Mouse (Mus musculus): Measurements from ENCODE around the gene Stk38. TPM values are rescaled to one million over a fixed set of nuclear protein-coding genes. Genes with fewer than 3 reads are reported as not detected.
"Not testable (repeated sequence)": the region's sequence is repeated elsewhere in the genome, so short reads cannot be mapped to it uniquely, and the experiment has no call there.

The Stk38 gene
- total RNA-seq, 1 experiment, result 78.0 TPM

DNA sequence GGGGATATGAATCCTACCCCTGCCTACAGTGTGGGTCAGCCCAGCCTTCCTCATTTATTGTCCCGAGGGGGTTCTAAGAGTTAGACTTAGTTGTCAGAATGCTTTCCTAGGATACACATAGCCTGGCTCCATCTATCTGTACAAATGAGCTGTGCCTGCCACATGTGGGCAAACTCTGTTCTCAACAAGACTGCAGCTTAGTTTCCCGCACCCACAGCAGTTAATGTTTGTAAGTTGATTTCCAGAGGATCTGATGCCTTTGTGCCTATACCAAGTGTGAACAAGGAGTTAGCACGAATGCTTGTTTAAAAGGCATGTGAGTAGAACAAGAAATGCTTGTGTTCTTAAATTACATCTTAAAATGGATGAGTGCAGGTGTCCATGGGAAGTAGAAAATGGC, 35.8 kb upstream of the Stk38 start:
- Histone ChIP-seq H3K27ac (ENCODE audit: insufficient read depth, low read depth, low read length, poor library complexity, severe bottlenecking) (no peak overlapping the region), H3K36me3 (ENCODE audit: control insufficient read depth, insufficient read depth, low read length, poor library complexity, severe bottlenecking) (peaks cover 45% of the 10 kb centered on the region)
- in situ Hi-C loops (cut with MboI; ENCODE audit: low sequenced_read_pairs in 2 of 2, unreplicated experiment in 2 of 2), result loop anchor here (10.0 kb wide), 2 partner anchors 51 to 201 kb away; partner anchors contain the start of gene Cdkn1a (in 1 of the 2)

DNA sequence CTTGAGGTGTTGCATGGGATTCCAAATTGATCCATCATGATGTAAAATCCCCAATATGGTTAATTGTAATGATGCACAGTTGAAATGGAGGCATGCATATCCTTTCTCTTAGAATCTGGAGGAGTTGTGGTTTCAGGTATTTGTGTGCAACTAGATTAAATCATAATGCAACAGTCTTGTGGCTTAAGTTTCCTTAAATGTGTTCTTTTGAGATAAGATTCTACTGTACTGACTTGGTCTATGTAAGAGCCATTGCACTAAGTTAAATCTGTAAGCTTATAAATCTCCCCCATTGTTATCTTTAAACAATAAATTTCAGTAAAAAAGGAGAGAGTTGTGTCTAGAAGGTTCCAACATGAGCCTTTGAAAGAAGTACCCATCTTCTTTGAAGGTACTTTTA, 34.8 kb upstream of the Stk38 start:
- H3K9me3 ChIP-seq (ENCODE audit: control insufficient read depth, insufficient read depth, low read depth, low read length), result no peaks in the 10 kb centered on the region
- TF ChIP-seq CHD2 (IDR thresholded peaks at IDR 0.05; ENCODE audit: low read depth, low read length) (no peak), ZC3H11A (IDR thresholded peaks at IDR 0.05; ENCODE audit: borderline replicate concordance, low read depth, low read length) (no peak), MAFK (IDR thresholded peaks at IDR 0.05; ENCODE audit: insufficient read depth, low read depth, low read length) (no peak), HCFC1 (IDR thresholded peaks at IDR 0.05; ENCODE audit: borderline replicate concordance, insufficient read depth, low read length) (no peak)
- H3K4me1 ChIP-seq (ENCODE audit: control insufficient read depth in 2 of 2, insufficient read depth in 2 of 2, low read length in 2 of 2, poor library complexity in 1 of 2), result 0 out of 4 replicates have a peak, but pooled peaks cover 0 to 2% of the 10 kb centered on the region in 2 experiments
- peaks cover 53% of the 10 kb centered on the region for H3K36me3 ChIP-seq (ENCODE audit: control insufficient read depth, insufficient read depth, low read length, poor library complexity, severe bottlenecking)
- in situ Hi-C loops (cut with MboI; ENCODE audit: low sequenced_read_pairs in 2 of 2, unreplicated experiment in 2 of 2), result loop anchor here (10.0 kb wide), 2 partner anchors 52 to 202 kb away; partner anchors contain the start of gene Cdkn1a (in 1 of the 2)
- no peak overlapping the region for H3K27ac ChIP-seq (ENCODE audit: insufficient read depth, low read depth, low read length, poor library complexity, severe bottlenecking)
- no peak for DNase-seq (ENCODE audit: low read depth, low spot score)
- no peak overlapping the region for H3K9ac ChIP-seq (ENCODE audit: insufficient read depth, low read depth, low read length, poor library complexity, severe bottlenecking)
- H3K4me3 ChIP-seq (ENCODE audit: insufficient read depth in 1 of 2, low read depth in 1 of 2, low read length in 2 of 2, poor library complexity in 1 of 2, severe bottlenecking in 1 of 2), result no peak overlapping the region

More for the DNA sequence above, 35.8 kb upstream of the Stk38 start:
- TF ChIP-seq MAFK (IDR thresholded peaks at IDR 0.05; ENCODE audit: insufficient read depth, low read depth, low read length), result no peak
- no peak for TF ChIP-seq HCFC1 (IDR thresholded peaks at IDR 0.05; ENCODE audit: borderline replicate concordance, insufficient read depth, low read length)
- no peak for TF ChIP-seq ZC3H11A (IDR thresholded peaks at IDR 0.05; ENCODE audit: borderline replicate concordance, low read depth, low read length)
- no peak for TF ChIP-seq ZNF384 (IDR thresholded peaks at IDR 0.05; ENCODE audit: low read depth, low read length)
- no peak for TF ChIP-seq CHD2 (IDR thresholded peaks at IDR 0.05; ENCODE audit: low read depth, low read length)
- Histone ChIP-seq H3K4me3 (ENCODE audit: insufficient read depth in 1 of 2, low read depth in 1 of 2, low read length in 2 of 2, poor library complexity in 1 of 2, severe bottlenecking in 1 of 2) (no peak overlapping the region), H3K9ac (ENCODE audit: insufficient read depth, low read depth, low read length, poor library complexity, severe bottlenecking) (no peak overlapping the region), H3K4me1 (ENCODE audit: control insufficient read depth in 2 of 2, insufficient read depth in 2 of 2, low read length in 2 of 2, poor library complexity in 1 of 2) (0 out of 4 replicates have a peak, but pooled peaks cover 0 to 2% of the 10 kb centered on the region in 2 experiments), H3K9me3 (ENCODE audit: control insufficient read depth, insufficient read depth, low read depth, low read length) (no peaks in the 10 kb centered on the region)
- no peak for DNase-seq (ENCODE audit: low read depth, low spot score)

DNA sequence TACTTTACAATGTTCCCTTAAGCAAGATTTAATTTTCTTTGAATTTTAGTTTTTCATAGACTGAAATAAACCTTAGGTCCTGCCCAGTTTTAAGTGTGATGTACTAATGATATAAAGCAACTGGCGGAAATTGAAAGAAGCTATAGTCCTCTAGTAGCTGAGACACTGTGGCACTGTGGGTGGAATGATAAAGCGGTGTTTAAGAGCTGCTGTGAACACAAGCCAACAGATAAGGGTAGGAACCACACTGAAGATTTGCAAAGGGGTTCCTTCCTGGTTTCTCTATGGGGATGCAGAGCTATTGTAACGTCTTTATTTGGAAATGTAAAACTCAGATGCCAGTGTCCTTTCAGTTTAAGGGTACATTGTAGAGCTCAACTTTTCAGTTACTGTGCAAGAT, 33.8 kb upstream of the Stk38 start:
- in situ Hi-C loops (cut with MboI; ENCODE audit: low sequenced_read_pairs in 2 of 2, unreplicated experiment in 2 of 2), result loop anchor here (10.0 kb wide), 2 partner anchors 53 to 203 kb away; partner anchors contain the start of gene Cdkn1a (in 1 of the 2)
- not testable (repeated sequence) for H3K9ac ChIP-seq (ENCODE audit: insufficient read depth, low read depth, low read length, poor library complexity, severe bottlenecking); H3K9me3 ChIP-seq (ENCODE audit: control insufficient read depth, insufficient read depth, low read depth, low read length); H3K27ac ChIP-seq (ENCODE audit: insufficient read depth, low read depth, low read length, poor library complexity, severe bottlenecking); H3K4me3 ChIP-seq (ENCODE audit: insufficient read depth in 1 of 2, low read depth in 1 of 2, low read length in 2 of 2, poor library complexity in 1 of 2, severe bottlenecking in 1 of 2); H3K4me1 ChIP-seq (ENCODE audit: control insufficient read depth in 2 of 2, insufficient read depth in 2 of 2, low read length in 2 of 2, poor library complexity in 1 of 2); DNase-seq (ENCODE audit: low read depth, low spot score)
- peaks cover 62% of the 10 kb centered on the region for H3K36me3 ChIP-seq (ENCODE audit: control insufficient read depth, insufficient read depth, low read length, poor library complexity, severe bottlenecking)

DNA sequence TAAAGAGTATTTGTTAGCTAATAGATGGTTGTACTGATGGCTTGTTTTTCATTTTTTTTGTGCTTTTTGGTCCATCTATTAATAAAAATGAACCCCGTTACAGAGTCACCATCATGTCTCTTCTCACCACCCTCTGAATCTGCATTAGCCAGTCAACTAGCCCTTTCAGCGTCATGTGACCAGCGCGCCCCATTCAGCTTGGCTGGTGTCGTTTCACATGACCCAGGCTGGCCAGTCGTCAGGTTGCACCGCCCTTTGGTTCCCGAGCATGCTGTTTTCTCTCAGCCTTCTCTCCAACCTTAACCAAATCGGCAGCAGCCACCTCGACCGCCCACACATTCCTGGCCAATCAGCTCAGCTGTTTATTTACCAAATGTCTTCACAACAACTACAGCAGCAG, 31.6 kb upstream of the Stk38 start:
- in situ Hi-C loops (cut with MboI; ENCODE audit: low sequenced_read_pairs in 2 of 2, unreplicated experiment in 2 of 2), result no loop called here
- Histone ChIP-seq H3K4me3 (ENCODE audit: insufficient read depth in 1 of 2, low read depth in 1 of 2, low read length in 2 of 2, poor library complexity in 1 of 2, severe bottlenecking in 1 of 2) (peak overlapping the region; percentile 22 to 45), H3K36me3 (ENCODE audit: control insufficient read depth, insufficient read depth, low read length, poor library complexity, severe bottlenecking) (peaks cover 55% of the 10 kb centered on the region)

DNA sequence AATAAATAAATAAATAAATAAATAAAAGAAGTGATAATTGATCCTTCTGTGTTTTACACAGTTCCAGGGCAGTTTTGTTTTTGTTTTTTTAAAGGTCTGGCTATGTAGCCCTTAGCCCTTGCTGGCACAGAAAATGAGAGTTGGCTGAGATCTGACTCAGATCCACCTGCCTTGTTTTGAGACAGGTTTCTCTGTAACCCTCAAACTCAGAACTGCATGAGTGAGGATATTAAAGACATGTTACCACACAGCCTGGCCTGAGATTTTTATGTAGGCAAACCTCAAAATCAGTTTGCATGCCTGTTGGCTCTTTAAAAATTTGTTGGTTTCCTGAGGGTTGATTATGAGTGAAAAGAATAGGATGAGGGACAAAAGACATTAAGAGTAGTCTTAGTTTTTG, 27.7 kb upstream of the Stk38 start:
- no peak for DNase-seq (ENCODE audit: low read depth, low spot score)
- Histone ChIP-seq H3K9me3 (ENCODE audit: control insufficient read depth, insufficient read depth, low read depth, low read length) (no peaks in the 10 kb centered on the region), H3K27ac (ENCODE audit: insufficient read depth, low read depth, low read length, poor library complexity, severe bottlenecking) (no peak overlapping the region), H3K9ac (ENCODE audit: insufficient read depth, low read depth, low read length, poor library complexity, severe bottlenecking) (no peak overlapping the region; the same call in 1 of the 2 replicates), H3K4me3 (ENCODE audit: insufficient read depth in 1 of 2, low read depth in 1 of 2, low read length in 2 of 2, poor library complexity in 1 of 2, severe bottlenecking in 1 of 2) (peak overlapping the region; percentile 96 to 98; a peak in 3 of 4 replicates), H3K36me3 (ENCODE audit: control insufficient read depth, insufficient read depth, low read length, poor library complexity, severe bottlenecking) (peaks cover 47% of the 10 kb centered on the region), H3K4me1 (ENCODE audit: control insufficient read depth in 2 of 2, insufficient read depth in 2 of 2, low read length in 2 of 2, poor library complexity in 1 of 2) (peaks cover 2 to 3% of the 10 kb centered on the region in 2 experiments; a peak in 1 of 4 replicates)
- no peak for TF ChIP-seq ZC3H11A (IDR thresholded peaks at IDR 0.05; ENCODE audit: borderline replicate concordance, low read depth, low read length)
- no peak for TF ChIP-seq CHD2 (IDR thresholded peaks at IDR 0.05; ENCODE audit: low read depth, low read length)
- no peak for TF ChIP-seq MAFK (IDR thresholded peaks at IDR 0.05; ENCODE audit: insufficient read depth, low read depth, low read length)
- no peak for TF ChIP-seq ZNF384 (IDR thresholded peaks at IDR 0.05; ENCODE audit: low read depth, low read length)
- no peak for TF ChIP-seq HCFC1 (IDR thresholded peaks at IDR 0.05; ENCODE audit: borderline replicate concordance, insufficient read depth, low read length)
- in situ Hi-C loops (cut with MboI; ENCODE audit: low sequenced_read_pairs in 2 of 2, unreplicated experiment in 2 of 2), result no loop called here

More for the DNA sequence above, 31.6 kb upstream of the Stk38 start:
- TF ChIP-seq MAFK (IDR thresholded peaks at IDR 0.05; ENCODE audit: insufficient read depth, low read depth, low read length) (no peak), ZC3H11A (IDR thresholded peaks at IDR 0.05; ENCODE audit: borderline replicate concordance, low read depth, low read length) (no peak), ZNF384 (IDR thresholded peaks at IDR 0.05; ENCODE audit: low read depth, low read length) (no peak), HCFC1 (IDR thresholded peaks at IDR 0.05; ENCODE audit: borderline replicate concordance, insufficient read depth, low read length) (no peak), CHD2 (IDR thresholded peaks at IDR 0.05; ENCODE audit: low read depth, low read length) (no peak)
- DNase-seq (ENCODE audit: low read depth, low spot score), result no peak
- H3K9me3 ChIP-seq (ENCODE audit: control insufficient read depth, insufficient read depth, low read depth, low read length), result no peaks in the 10 kb centered on the region
- no peak overlapping the region for H3K9ac ChIP-seq (ENCODE audit: insufficient read depth, low read depth, low read length, poor library complexity, severe bottlenecking)
- no peak overlapping the region for H3K27ac ChIP-seq (ENCODE audit: insufficient read depth, low read depth, low read length, poor library complexity, severe bottlenecking)
- H3K4me1 ChIP-seq (ENCODE audit: control insufficient read depth in 2 of 2, insufficient read depth in 2 of 2, low read length in 2 of 2, poor library complexity in 1 of 2), result 0 out of 4 replicates have a peak, but pooled peaks cover 0 to 2% of the 10 kb centered on the region in 2 experiments
